Comparison of ENCODE assay signal across 28 mouse cellular contexts in genomic region chr8:105935105-105935504, GRCm38 (mm10). TPM values are rescaled to one million over a fixed set of nuclear protein-coding genes. Genes with fewer than 3 reads are reported as not detected.
DNase-seq lines count a peak whose midpoint lies in the region; ATAC-seq and TF ChIP-seq lines count a peak whose summit lies in the region.
"Had no signal": no experiment of that assay in that cellular context is flagged by ENCODE, and none has a peak within 500 bp of the region (broad histone marks: within the 10 kb centered on the region; RNA-seq: fewer than 3 reads in every experiment).

No protein-coding gene starts in this region.

- H3K4me3 ChIP-seq in megakaryocyte, embryonic 14.5 days (replicated peaks) = peak overlapping the region; percentile 60
- H3K4me3 ChIP-seq in liver, embryonic 14.5 days (ENCODE audit: insufficient read depth in 1 of 2, low read depth in 2 of 2, low read length in 2 of 2) = no peak overlapping the region
- H3K4me3 ChIP-seq: heart, embryonic 13.5 days; hindbrain, embryonic 12.5 days; left cerebral cortex, adult 2 months; neural tube, embryonic 12.5 days had no signal

- no peak for TF ChIP-seq CTCF in liver, embryonic 14.5 days (IDR thresholded peaks at IDR 0.05; ENCODE audit: low read depth)

- TF ChIP-seq EP300 in liver, embryonic 14.5 days (IDR thresholded peaks at IDR 0.05; ENCODE audit: low read depth) = 0 out of 2 replicates have a peak, but pooled peaks have one; percentile 10

- peak overlapping the region; percentile 92 for H3K4me2 ChIP-seq in liver, embryonic 14.5 days (ENCODE audit: low read depth)

- H3K9me3 ChIP-seq in megakaryocyte, embryonic 14.5 days = no peaks in the 10 kb centered on the region
- no peaks in the 10 kb centered on the region for H3K9me3 ChIP-seq in liver, embryonic 14.5 days (ENCODE audit: control insufficient read depth, low read length)
- H3K9me3 ChIP-seq: embryonic facial prominence, embryonic 10.5 days; heart, embryonic 13.5 days; hindbrain, embryonic 12.5 days; midbrain, embryonic 13.5 days; neural tube, embryonic 12.5 days had no signal

- DNase-seq in c-Kit-positive CD71-positive TER-119-negative erythroid progenitor cells, embryonic 14.5 days (ENCODE audit: low read depth) = peak; percentile 20
- DNase-seq in liver, embryonic 14.5 days (ENCODE audit: low read depth in 3 of 3, low spot score in 3 of 3) = no peak
- no peak for DNase-seq in retina, postnatal 1 day
- DNase-seq in cerebellum, postnatal 36 days = no peak
- no peak for DNase-seq in natural killer cell, adult 2 months (ENCODE audit: low spot score in 2 of 2)
- DNase-seq: adrenal gland, adult 8-10 months; cerebellum, adult 2 months; gastrocnemius, postnatal 25 days; heart, adult 18-20 months; heart, postnatal 14 days; kidney, adult 18-20 months; kidney, postnatal 4 days; lung, adult 2 months; lung, postnatal 14 days; right cerebral cortex, postnatal 25 days; spleen, adult 18-20 months had no signal

- no peak for ATAC-seq in megakaryocyte, adult 5-6 weeks (ENCODE audit: poor library complexity, severe bottlenecking)
- ATAC-seq in liver, embryonic 14.5 days (ENCODE audit: insufficient read depth) = no peak
- ATAC-seq: activated CD4-positive, CD25-positive, alpha-beta regulatory T cell, adult 4 months; forebrain, embryonic 16.5 days; inflammation-experienced regulatory T-cells, adult 6 months; midbrain, embryonic 13.5 days had no signal

- peak overlapping the region; percentile 25 for H3K27ac ChIP-seq in liver, embryonic 14.5 days
- H3K27ac ChIP-seq: heart, embryonic 13.5 days; hindbrain, embryonic 12.5 days; midbrain, embryonic 13.5 days; neural tube, embryonic 12.5 days had no signal

- peaks cover 78% of the 10 kb centered on the region for H3K4me1 ChIP-seq in megakaryocyte, embryonic 14.5 days
- H3K4me1 ChIP-seq in liver, embryonic 14.5 days (replicated peaks; ENCODE audit: control insufficient read depth in 2 of 2, insufficient read depth in 2 of 2, low read length in 1 of 2) = peaks cover 16 to 26% of the 10 kb centered on the region in 2 experiments

- 12% methylated on average over 6 of the region's 6 CpGs for WGBS in liver, embryonic 14.5 days (ENCODE audit: insufficient replicate concordance)

- H3K36me3 ChIP-seq in megakaryocyte, embryonic 14.5 days (replicated peaks; ENCODE audit: low read length) = peaks cover 63% of the 10 kb centered on the region
- no peaks in the 10 kb centered on the region for H3K36me3 ChIP-seq in liver, embryonic 14.5 days (replicated peaks; ENCODE audit: control insufficient read depth, insufficient read depth, low read depth)

- H3K9ac ChIP-seq in liver, embryonic 14.5 days (replicated peaks) = no peak overlapping the region
- H3K9ac ChIP-seq: midbrain, embryonic 13.5 days had no signal

- H3K27me3 ChIP-seq in megakaryocyte, embryonic 14.5 days (replicated peaks) = no peaks in the 10 kb centered on the region
- no peaks in the 10 kb centered on the region for H3K27me3 ChIP-seq in liver, embryonic 14.5 days (ENCODE audit: control insufficient read depth, insufficient read depth, low read length)
- H3K27me3 ChIP-seq: heart, embryonic 13.5 days; hindbrain, embryonic 12.5 days; midbrain, embryonic 13.5 days; neural tube, embryonic 12.5 days had no signal

RNA-seq across cellular contexts. Expression of gene Ctrl, which starts 1.4 kb away (rescaled TPM):
- 0.39 TPM in 1 of 2 replicates, not detected in the other for polyA plus RNA-seq in megakaryocyte, embryonic 14.5 days (2012; ENCODE audit: insufficient read depth, low replicate concordance)
- 1.3 and 2.0 TPM in 2 replicates for total RNA-seq in megakaryocyte, adult 5-6 weeks (2015)
- total RNA-seq in megakaryocyte, adult 5-6 weeks (2017) = 0.55 and 1.1 TPM in 2 replicates
- polyA plus RNA-seq in liver, embryonic 14.5 days (2012; rRNA removed) = 1.0 and 1.1 TPM in 2 replicates
- 0.27 and 0.39 TPM in 2 replicates for polyA plus RNA-seq in liver, embryonic 14.5 days (2014; fragmentation: Nextera tagmentation; extraction: Ambion mirVana)
- total RNA-seq: gastrocnemius, postnatal 25 days; heart, adult 18-20 months; monocyte, adult 5-6 weeks had no signal

RNA-seq across cellular contexts. Expression of gene Psmb10, which starts 3.1 kb away (rescaled TPM):
- 63.8 and 341 TPM in 2 replicates for polyA plus RNA-seq in megakaryocyte, embryonic 14.5 days (2012; ENCODE audit: insufficient read depth, low replicate concordance)
- 164 and 185 TPM in 2 replicates for total RNA-seq in megakaryocyte, adult 5-6 weeks (2015)
- total RNA-seq in megakaryocyte, adult 5-6 weeks (2017) = 56.1 and 63.6 TPM in 2 replicates
- polyA plus RNA-seq in liver, embryonic 14.5 days (2012; rRNA removed) = 49.8 and 51.8 TPM in 2 replicates
- 61.5 and 68.5 TPM in 2 replicates for polyA plus RNA-seq in liver, embryonic 14.5 days (2014; fragmentation: Nextera tagmentation; extraction: Ambion mirVana)

RNA-seq across cellular contexts. Expression of gene Lcat, which starts 8.1 kb away (rescaled TPM):
- polyA plus RNA-seq in megakaryocyte, embryonic 14.5 days (2012; ENCODE audit: insufficient read depth, low replicate concordance) = 0.66 TPM in 1 of 2 replicates, not detected in the other
- total RNA-seq in megakaryocyte, adult 5-6 weeks (2015) = 0.23 TPM in 1 of 2 replicates, not detected in the other
- 0.45 TPM in 1 of 2 replicates, not detected in the other for total RNA-seq in megakaryocyte, adult 5-6 weeks (2017)
- 40.2 and 41.2 TPM in 2 replicates for polyA plus RNA-seq in liver, embryonic 14.5 days (2012; rRNA removed)
- polyA plus RNA-seq in liver, embryonic 14.5 days (2014; fragmentation: Nextera tagmentation; extraction: Ambion mirVana) = 47.0 and 50.7 TPM in 2 replicates
- total RNA-seq: monocyte, adult 5-6 weeks had no signal

RNA-seq across cellular contexts. Expression of gene Slc12a4, which starts 30.8 kb away (rescaled TPM):
- 4.5 and 6.7 TPM in 2 replicates for polyA plus RNA-seq in megakaryocyte, embryonic 14.5 days (2012; ENCODE audit: insufficient read depth, low replicate concordance)
- 2.9 and 5.9 TPM in 2 replicates for total RNA-seq in megakaryocyte, adult 5-6 weeks (2015)
- 2.1 and 9.4 TPM in 2 replicates for total RNA-seq in megakaryocyte, adult 5-6 weeks (2017)
- polyA plus RNA-seq in liver, embryonic 14.5 days (2012; rRNA removed) = 8.3 and 11.1 TPM in 2 replicates
- polyA plus RNA-seq in liver, embryonic 14.5 days (2014; fragmentation: Nextera tagmentation; extraction: Ambion mirVana) = 6.9 and 8.9 TPM in 2 replicates

RNA-seq across cellular contexts. Expression of gene Pskh1, which starts 34.9 kb away (rescaled TPM):
- polyA plus RNA-seq in megakaryocyte, embryonic 14.5 days (2012; ENCODE audit: insufficient read depth, low replicate concordance) = 5.6 and 11.1 TPM in 2 replicates
- total RNA-seq in megakaryocyte, adult 5-6 weeks (2015) = 8.6 and 9.7 TPM in 2 replicates
- 10.7 and 13.3 TPM in 2 replicates for total RNA-seq in megakaryocyte, adult 5-6 weeks (2017)
- polyA plus RNA-seq in liver, embryonic 14.5 days (2012; rRNA removed) = 9.8 and 12.3 TPM in 2 replicates
- polyA plus RNA-seq in liver, embryonic 14.5 days (2014; fragmentation: Nextera tagmentation; extraction: Ambion mirVana) = 6.2 and 8.0 TPM in 2 replicates

Comparison
In these comparisons a context has a peak if more than half of its experiments do, and no peak if none do; other contexts are left out.
1. RNA of gene Lcat, which starts 8.1 kb away (polyA plus RNA-seq): 40.2 to 50.7 TPM in liver, embryonic 14.5 days; 0.66 TPM in megakaryocyte, embryonic 14.5 days; every median in the first group is over 10 times any median in the second.